Mouse (Mus musculus) cerebellum, postnatal 10 days (tissue): ENCODE results near the gene Pga5.

ENCODE experiments used
- DNase-seq, 2 experiments: peaks; one replicate each; pipeline ENCODE4 v3.0.0; 2021; ENCODE audit warnings: mixed read lengths in 2 of 2

Pga5 gene

DNA sequence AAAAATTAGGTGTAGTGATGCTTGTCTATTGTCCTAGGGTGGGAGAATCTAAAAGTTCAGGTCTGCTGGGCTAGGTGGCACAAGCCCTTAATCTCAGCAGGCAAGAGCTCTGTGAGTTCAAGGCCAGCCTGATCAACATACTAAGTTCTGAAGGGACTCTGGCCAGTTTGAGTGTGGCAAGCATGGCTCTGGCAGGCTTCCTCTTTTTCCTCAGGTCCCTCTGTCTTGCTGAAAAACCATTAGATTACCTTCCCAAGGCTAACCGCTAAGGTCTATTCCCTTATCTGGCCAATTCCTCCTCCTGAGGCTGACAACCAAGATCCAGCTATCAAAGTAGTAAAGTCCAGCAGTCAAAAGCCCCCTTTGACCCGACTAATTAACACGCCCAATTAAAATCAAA lies 15.2 kb downstream of the Pga5 start:
- DNase-seq, result no peak

DNA sequence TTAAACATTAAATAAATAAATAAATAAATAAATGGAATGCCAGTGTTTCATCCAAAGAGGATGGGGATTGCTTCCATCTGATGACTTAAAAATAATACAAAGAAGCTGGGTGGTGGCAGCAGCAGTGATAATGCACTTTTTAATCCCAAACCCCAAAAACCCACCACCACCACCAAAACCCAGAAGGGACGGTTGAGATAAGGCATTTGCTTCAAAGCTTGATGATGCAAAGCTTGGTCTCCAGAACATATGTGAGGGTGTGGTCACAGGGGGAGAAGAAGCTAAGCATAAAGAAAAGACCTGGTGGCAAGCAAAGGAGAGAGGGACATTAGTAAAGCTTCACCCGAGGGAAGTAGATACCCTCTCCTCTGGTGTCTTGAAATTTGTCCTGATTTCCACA lies 16.0 kb downstream of the Pga5 start:
- no peak for DNase-seq

- no peak for DNase-seq
Measured at GRCm38 (mm10) chr19:10661373-10661772, 16.5 kb downstream of the Pga5 start.

DNA sequence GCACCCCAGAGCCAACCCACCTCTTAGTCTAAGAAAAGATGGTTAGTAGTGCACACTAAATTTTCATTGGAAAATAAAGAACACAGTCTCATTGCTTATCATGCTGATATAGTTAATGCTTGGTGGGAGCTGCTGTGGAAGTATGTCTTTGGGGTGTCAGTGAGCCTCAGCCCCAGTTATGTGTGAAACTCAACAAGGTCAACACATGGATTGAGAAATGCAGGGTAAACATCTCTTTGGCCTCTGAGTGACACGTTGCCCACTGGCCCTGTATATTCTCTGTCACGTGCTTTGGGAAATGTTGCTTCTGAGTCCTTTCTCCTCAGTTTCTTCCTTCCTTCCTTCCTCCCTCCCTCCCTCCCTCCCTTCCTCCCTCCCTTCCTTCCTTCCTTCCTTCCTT lies 19.5 kb downstream of the Pga5 start:
- no peak for DNase-seq

GRCm38 (mm10) chr19:10657742-10658141 lies 20.1 kb downstream of the Pga5 start:
- no peak for DNase-seq

DNA sequence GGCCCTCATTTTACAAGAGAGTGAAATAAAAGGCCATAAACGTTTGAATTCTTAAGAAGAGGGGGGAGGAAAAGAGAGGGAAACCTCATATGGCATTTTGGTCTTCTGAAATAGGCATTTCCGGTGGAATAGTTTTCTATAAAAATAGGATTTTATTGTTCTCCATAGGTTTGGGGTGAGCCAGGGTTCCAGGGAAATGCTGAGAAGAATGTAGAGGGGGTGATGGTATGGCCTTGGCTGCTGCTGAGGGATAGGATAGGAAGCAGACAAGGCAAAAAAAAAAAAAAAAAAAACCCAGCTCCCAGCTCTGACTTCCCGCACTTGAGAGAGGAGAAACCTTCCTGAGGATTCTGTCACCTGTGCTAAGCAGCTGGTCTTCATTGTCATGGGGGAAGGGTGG lies 21.8 kb downstream of the Pga5 start:
- DNase-seq, result no peak

- no peak for DNase-seq
Measured at GRCm38 (mm10) chr19:10648156-10648555, 29.7 kb downstream of the Pga5 start.

DNA sequence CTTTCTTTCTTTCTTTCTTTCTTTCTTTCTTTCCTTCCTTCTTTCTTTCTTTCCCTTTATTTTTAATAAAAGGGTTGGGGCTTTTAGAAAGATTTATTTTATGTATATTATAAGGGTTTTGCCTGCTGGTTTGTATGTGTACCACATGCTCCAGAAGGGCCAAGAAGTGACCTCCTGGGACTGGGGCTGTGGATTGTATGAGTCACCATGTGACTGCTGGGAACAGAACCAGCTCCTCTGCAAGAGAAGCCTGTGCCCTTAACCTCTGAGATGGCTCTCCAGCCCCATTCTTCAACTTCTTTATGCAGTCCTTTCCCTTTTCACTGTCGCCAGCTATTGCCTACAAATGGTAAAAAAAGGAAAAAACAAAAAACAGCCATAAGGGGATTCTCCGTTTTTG lies 32.3 kb downstream of the Pga5 start:
- no peak for DNase-seq

- DNase-seq, result no peak
Measured at GRCm38 (mm10) chr19:10640589-10641378, 37.1 kb downstream of the Pga5 start.

- DNase-seq, result no peak
Measured at GRCm38 (mm10) chr19:10640080-10640479, 37.8 kb downstream of the Pga5 start.

GRCm38 (mm10) chr19:10637840-10638239 lies 40.0 kb downstream of the Pga5 start:
- DNase-seq, result no peak

- DNase-seq, result peak; percentile 72 to 74
Measured at GRCm38 (mm10) chr19:10634872-10635318, 43.0 kb downstream of the Pga5 start.

DNA sequence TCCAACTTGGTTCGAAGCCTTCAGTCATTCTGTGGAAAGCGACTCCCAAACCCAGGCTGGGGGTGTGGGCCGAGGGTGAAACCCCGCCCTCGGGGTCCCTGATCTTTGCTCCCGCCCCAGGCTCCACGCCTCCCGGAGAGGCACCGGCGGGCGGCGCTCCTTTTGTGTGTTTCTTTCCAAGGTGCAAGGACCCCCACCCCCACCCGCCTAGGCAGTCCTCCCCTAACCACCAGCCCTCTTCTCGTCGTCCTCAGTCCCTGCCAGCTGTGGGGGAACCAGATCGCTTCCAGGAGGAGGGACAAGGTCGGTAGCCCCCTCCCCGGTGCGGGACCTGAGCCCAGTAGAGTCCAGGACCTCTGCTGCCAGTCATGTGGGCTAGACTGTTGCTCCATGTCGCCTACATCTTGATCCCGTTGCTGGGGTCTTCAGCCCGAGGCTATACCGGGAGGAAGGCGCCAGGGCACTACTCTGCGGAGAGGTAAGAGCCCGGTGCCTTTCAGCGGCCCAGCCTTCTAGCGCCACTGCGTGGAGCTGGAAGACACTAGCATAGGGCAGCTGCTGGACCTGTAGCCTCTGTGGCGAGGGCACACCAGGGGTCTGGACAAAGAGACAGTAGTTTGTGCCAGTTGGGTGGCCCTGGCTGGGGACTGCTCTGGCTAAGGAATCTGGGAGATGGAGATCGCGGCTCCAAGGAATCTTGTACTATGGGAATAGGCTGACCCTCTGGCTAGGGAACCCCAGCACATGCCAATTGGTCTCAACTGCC lies 43.6 kb downstream of the Pga5 start, which contains the start of gene Vwce:
TSS of gene Vwce (plus strand) at position 108 of the 766 bp plus-strand sequence.
- peak; percentile 69 to 71 for DNase-seq
